Mouse (Mus musculus) gastrocnemius, adult 8-10 months (tissue): Measurements from ENCODE around the gene Appbp2. TPM values are rescaled to one million over a fixed set of nuclear protein-coding genes. Genes with fewer than 3 reads are reported as not detected.
"Not testable (repeated sequence)": the region's sequence is repeated elsewhere in the genome, so short reads cannot be mapped to it uniquely, and the experiment has no call there.

Experiments used
- DNase-seq, 2 experiments: peaks; one replicate each; pipeline ENCODE4 v3.0.0; 2022; ENCODE audit warnings: low spot score in 2 of 2
- total RNA-seq, 4 experiments: library from RNA; stranded (reverse); gene quantifications; 2 replicates each; pipeline ENCODE4 v1.2.4; 2022

Appbp2 gene
- total RNA-seq, 4 experiments from 2014 or later = 7.6 to 8.0 (median 7.7) TPM

- DNase-seq = not testable (repeated sequence)
These were observed 71.9 kb downstream of the Appbp2 start for GRCm38 (mm10) chr11:85163014-85163413.

- no peak for DNase-seq
These were observed 77.6 kb downstream of the Appbp2 start for GRCm38 (mm10) chr11:85157301-85157700.

- DNase-seq = no peak
These were observed 82.5 kb downstream of the Appbp2 start for GRCm38 (mm10) chr11:85152256-85152930.

- DNase-seq = peak; percentile 95 to 97
These were observed 95.1 kb downstream of the Appbp2 start, which contains the start of gene Usp32 for GRCm38 (mm10) chr11:85139581-85140540. Gene Usp32 (minus strand): TSS chr11:85140161.

DNA sequence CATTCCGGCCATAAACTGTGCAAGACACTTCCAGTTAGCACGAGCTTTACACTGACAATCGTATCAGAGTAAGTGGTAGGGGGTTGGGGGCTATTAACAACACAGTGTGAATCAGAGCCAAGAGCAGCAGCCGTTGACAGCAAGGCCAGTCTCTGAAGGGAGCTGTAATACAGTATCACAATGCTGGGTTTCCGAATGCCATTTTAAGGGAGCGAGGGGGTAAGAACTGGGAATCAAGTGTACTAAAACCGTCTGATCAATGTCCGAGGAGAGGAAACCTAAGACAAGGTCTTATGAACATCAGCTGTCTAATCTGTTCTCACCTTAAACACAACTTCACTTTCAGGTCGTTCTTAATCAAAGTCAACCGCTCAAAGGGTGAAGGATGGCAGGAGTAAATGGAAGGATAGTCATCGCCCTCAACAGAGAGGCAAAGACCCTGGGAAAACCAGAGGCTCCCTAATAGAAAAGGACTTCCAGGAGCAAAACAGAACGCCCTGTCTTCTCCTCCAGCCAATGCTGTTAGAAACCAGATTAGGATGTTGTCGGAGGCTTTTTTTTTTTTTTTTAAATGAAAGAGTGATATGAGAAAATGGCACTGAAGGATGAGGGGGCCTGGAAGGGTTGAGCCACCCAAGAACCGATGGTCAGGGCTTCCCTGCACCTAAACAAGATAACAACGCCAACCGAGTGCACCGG lies 96.0 kb downstream of the Appbp2 start:
- DNase-seq = no peak

Other genes starting within 250 kb of the Appbp2 start
- 10 to 100 TPM; 10.9 to 14.7 (median 12.1) TPM for gene Usp32, start 95.0 kb downstream of the Appbp2 start, total RNA-seq
- gene 1700125H20Rik, start 64.7 kb downstream of the Appbp2 start, total RNA-seq = not detected
- 1 to 10 TPM; 4.4 to 6.4 (median 5.0) TPM for gene Ppm1d, start 76.1 kb upstream of the Appbp2 start, total RNA-seq
- gene Bcas3, start 118.0 kb upstream of the Appbp2 start, total RNA-seq = 10 to 100 TPM; 37.4 to 39.3 (median 38.9) TPM